Mouse (Mus musculus) heart, embryonic 11.5 days (tissue): ENCODE results near the gene BC005624. TPM values are rescaled to one million over a fixed set of nuclear protein-coding genes. Genes with fewer than 3 reads are reported as not detected.
A peak's percentile ranks its signal among the peaks of the same experiment; 100 is the strongest.

Experiments used
- ATAC-seq: fragments of 200-750 bp; cut with Nextera tagmentation; replicated peaks from 2 replicates; pipeline ENCODE4 v1.8.0; 2017; ENCODE audit warnings: moderate library complexity; ENCODE audit not compliant: insufficient number of reproducible peaks, low FRiP score, low TSS enrichment
- H3K27ac ChIP-seq: fragments of 300-500 bp; sonication (generic); 2 replicates; pipeline ENCODE4 v1.5.1; 2014; ENCODE audit warnings: mild to moderate bottlenecking, low read depth, low read length
- H3K27me3 ChIP-seq: fragments of 300-500 bp; sonication (generic); 2 replicates; pipeline ENCODE4 v1.6.1; 2014; ENCODE audit warnings: mild to moderate bottlenecking, low read length, mixed read lengths; ENCODE audit not compliant: control insufficient read depth, insufficient read depth
- H3K36me3 ChIP-seq: fragments of 300-500 bp; sonication (generic); 2 replicates; pipeline ENCODE4 v1.6.1; 2014; ENCODE audit warnings: mild to moderate bottlenecking, low read length, moderate library complexity, mixed read lengths; ENCODE audit not compliant: control insufficient read depth, insufficient read depth
- H3K4me1 ChIP-seq: fragments of 300-500 bp; sonication (generic); 2 replicates; pipeline ENCODE4 v1.6.1; 2014; ENCODE audit warnings: low read length; ENCODE audit not compliant: control insufficient read depth, insufficient read depth
- H3K4me2 ChIP-seq: fragments of 300-500 bp; sonication (generic); 2 replicates; pipeline ENCODE4 v1.6.1; 2014; ENCODE audit warnings: mild to moderate bottlenecking, moderate library complexity
- H3K4me3 ChIP-seq: fragments of 300-500 bp; sonication (generic); 2 replicates; pipeline ENCODE4 v1.5.1; 2014; ENCODE audit warnings: low read depth, low read length
- H3K9ac ChIP-seq: fragments of 300-500 bp; sonication (generic); 2 replicates; pipeline ENCODE4 v1.6.1; 2014; ENCODE audit warnings: mild to moderate bottlenecking, low read depth, low read length, moderate library complexity
- H3K9me3 ChIP-seq: fragments of 300-500 bp; sonication (generic); replicated peaks from 2 replicates; pipeline ENCODE4 v1.6.1; 2016; ENCODE audit warnings: low read length; ENCODE audit not compliant: control insufficient read depth
- WGBS: fragments of 180-500 bp; shearing (Covaris S2); extraction: QIAGEN DNeasy Blood & Tissue Kit; methylation state at CpG from one replicate; pipeline ENCODE4 v1.1.7; 2014; ENCODE audit not compliant: insufficient replicate concordance; 5-methylcytosine and 5-hydroxymethylcytosine counted together
- polyA plus RNA-seq: library from polyadenylated mRNA; unstranded; fragments of >200 nt; fragmentation: Nextera tagmentation; extraction: Ambion mirVana; gene quantifications from 2 replicates; pipeline ENCODE4 v1.2.1, GENCODE M21; 2014

BC005624 gene
- 31.4 and 33.0 TPM in 2 replicates for polyA plus RNA-seq

DNA sequence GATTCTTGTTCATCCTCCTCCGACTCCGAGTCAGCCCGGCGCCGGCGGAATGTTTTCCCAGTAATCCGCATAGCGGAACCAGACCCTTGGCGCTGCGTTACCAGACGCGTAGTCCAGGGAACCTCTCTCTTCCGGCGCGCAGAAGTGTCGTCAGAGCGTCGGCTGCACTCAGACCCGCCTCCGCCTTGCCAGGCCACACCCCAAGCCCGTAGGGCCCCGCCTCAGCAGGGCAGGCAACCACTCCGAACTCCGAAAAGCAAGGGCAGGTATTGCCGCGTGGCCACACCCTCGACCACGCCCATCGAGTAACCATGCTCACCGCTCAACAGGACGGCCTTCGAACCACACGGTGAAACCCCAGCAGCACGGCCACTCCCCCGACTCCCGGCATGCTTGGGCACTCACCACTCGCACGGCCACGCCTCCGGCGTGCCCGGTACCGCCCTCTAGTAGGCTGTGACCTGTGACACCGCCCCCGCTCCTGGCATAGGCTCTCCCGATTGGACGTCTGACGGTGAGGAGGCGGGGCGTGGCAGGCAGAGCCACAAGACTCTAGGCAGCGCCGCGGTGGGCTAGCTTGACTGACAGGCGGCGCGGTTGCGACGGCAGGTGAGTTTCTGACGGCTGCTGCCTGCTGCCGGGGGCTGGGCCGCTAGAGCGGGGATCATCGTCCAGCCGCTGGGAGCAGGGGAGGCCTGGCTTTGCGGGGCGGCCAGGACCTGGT is at the start of gene BC005624, which contains the start of gene Usp20:
TSS of gene BC005624 (minus strand) at position 412 of the 724 bp plus-strand sequence.
TSS of gene Usp20 (plus strand) at position 490 of the 724 bp plus-strand sequence.
- no peaks in the 10 kb centered on the region for H3K27me3 ChIP-seq
- H3K9me3 ChIP-seq, result no peaks in the 10 kb centered on the region
- peaks cover 18% of the 10 kb centered on the region; the same call in 1 of the 2 replicates for H3K36me3 ChIP-seq
- H3K4me2 ChIP-seq, result peak within 1 kb of the TSS; percentile 91
- under 1% methylated on average over 66 of the region's 66 CpGs for WGBS
- H3K27ac ChIP-seq, result peak within 1 kb of the TSS; percentile 17
- H3K9ac ChIP-seq, result peak within 1 kb of the TSS; percentile 74
- peaks cover 19% of the 10 kb centered on the region for H3K4me1 ChIP-seq
- ATAC-seq, result peak; percentile 96
- H3K4me3 ChIP-seq, result peak within 1 kb of the TSS; percentile 85

DNA sequence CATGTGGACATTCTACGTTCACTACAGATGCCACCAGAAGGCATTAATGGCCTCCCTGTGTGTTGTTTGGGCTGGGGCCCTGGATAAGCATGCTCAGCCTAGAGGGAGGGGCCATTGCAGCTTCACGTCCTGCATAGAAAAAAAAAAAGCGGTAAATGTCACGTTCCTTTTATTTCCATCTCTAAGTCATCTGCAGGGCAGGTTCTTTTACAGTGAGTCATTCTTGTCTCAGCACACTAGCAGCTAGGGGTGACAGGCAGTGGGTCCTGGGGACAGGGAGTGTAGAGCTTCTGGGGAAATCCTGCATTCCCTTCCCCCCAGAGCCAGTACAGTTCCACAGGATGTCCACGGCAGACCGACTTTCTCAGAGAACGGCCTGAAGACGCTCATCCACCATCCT is 44.6 kb upstream of the BC005624 start:
- no peaks in the 10 kb centered on the region for H3K27me3 ChIP-seq
- ATAC-seq, result no peak
- H3K27ac ChIP-seq, result peak overlapping the region; percentile 24
- H3K4me1 ChIP-seq, result peaks cover 11% of the 10 kb centered on the region; the same call in 1 of the 2 replicates
- H3K36me3 ChIP-seq, result peaks cover 8% of the 10 kb centered on the region
- no peaks in the 10 kb centered on the region for H3K9me3 ChIP-seq
- no peak overlapping the region for H3K4me3 ChIP-seq
- WGBS, result 54% methylated on average over 8 of the region's 8 CpGs
- no peak overlapping the region for H3K9ac ChIP-seq
- H3K4me2 ChIP-seq, result no peak overlapping the region

DNA sequence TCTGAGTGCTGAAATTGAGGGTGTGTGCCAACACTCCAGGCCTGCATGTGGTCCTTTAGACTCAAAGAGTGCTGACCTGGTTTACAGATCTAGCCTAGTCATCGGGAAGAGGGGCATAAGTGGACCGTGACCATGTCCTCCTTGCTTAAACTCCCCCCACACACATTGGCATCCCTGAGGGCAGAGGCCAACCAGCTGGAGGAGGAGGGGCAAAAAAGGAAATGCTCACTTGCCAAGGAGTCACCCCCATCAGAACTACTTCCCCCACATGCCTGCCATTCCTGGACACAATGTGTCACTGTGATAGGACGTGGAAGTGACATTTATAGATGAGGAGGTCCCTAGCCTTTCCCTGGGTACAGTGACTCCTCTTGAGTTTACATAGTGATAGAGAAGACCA is 43.5 kb upstream of the BC005624 start:
- Histone ChIP-seq H3K27me3 (no peaks in the 10 kb centered on the region), H3K4me3 (no peak overlapping the region), H3K36me3 (peaks cover 2% of the 10 kb centered on the region; the same call in 1 of the 2 replicates), H3K27ac (no peak overlapping the region; the same call in 1 of the 2 replicates), H3K4me1 (peaks cover 11% of the 10 kb centered on the region; the same call in 1 of the 2 replicates), H3K9me3 (no peaks in the 10 kb centered on the region), H3K4me2 (no peak overlapping the region), H3K9ac (no peak overlapping the region)
- ATAC-seq, result no peak
- WGBS, result 52% methylated on average over 3 of the region's 3 CpGs

DNA sequence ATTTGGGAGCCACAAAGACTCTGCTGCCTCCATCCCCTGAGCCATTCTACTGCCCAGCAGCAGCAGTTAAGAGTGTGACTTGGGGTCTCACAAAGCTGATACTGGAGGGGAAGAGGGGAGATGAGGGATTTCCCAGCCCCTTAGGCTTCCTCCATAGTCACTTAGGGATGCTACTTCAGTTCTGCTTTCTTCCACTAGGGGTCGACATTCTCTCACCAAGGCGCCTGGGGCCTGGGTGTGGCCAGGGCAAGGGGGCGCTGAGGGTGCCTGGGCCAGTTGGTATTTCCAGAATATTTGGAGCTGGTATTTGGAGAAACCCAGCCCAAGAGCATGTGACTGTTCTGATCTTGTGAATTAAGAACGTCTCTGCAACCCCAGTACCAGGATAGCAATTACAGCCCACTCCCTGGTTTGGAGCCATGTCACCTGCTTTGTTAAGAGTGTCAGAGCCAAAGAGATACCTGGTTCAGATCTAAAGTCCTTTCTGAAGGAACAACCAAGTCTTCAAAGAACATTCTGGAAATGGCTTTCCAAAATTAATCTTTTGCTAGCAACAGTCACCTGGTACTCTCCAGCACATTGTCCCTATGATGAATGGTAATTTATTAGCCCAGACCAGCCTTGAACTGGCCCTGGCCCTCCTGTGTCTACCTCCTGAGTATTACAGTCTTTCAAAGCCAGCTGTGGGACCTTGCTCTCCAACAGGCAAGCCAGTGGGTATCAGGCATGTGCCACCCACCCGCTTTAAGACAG is 42.8 kb upstream of the BC005624 start:
- 34% methylated on average over 5 of the region's 5 CpGs for WGBS
- Histone ChIP-seq H3K4me3 (no peak overlapping the region), H3K36me3 (peaks cover 1% of the 10 kb centered on the region; the same call in 1 of the 2 replicates), H3K9ac (no peak overlapping the region), H3K27ac (no peak overlapping the region), H3K27me3 (no peaks in the 10 kb centered on the region), H3K9me3 (no peaks in the 10 kb centered on the region), H3K4me1 (peaks cover 11% of the 10 kb centered on the region; the same call in 1 of the 2 replicates), H3K4me2 (no peak overlapping the region)
- no peak for ATAC-seq

DNA sequence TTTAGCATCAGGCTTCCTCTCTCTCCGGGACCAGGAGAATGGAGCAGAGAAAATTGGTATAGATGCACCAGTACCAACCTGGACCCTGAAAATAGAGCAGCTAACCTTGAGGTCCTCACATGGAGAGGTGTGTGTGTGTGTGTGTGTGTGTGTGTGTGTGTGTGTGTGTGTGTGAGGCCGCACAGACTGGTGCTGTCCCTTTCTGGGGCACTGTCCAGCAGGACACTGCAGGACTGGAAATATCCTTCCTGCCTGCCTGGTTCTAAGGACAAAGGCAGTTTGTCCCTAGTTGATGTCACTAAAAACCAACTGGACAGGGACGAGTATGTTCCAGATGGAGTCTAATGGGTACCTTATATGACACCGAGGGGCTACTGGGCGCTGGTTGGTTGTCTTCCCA is 41.9 kb upstream of the BC005624 start:
- 78% methylated on average over 5 of the region's 5 CpGs for WGBS
- H3K36me3 ChIP-seq, result peaks cover 6% of the 10 kb centered on the region; the same call in 1 of the 2 replicates
- H3K27ac ChIP-seq, result no peak overlapping the region
- H3K4me3 ChIP-seq, result no peak overlapping the region
- H3K9me3 ChIP-seq, result no peaks in the 10 kb centered on the region
- ATAC-seq, result no peak
- no peak overlapping the region for H3K9ac ChIP-seq
- no peak overlapping the region for H3K4me2 ChIP-seq
- no peaks in the 10 kb centered on the region for H3K27me3 ChIP-seq
- peaks cover 11% of the 10 kb centered on the region; the same call in 1 of the 2 replicates for H3K4me1 ChIP-seq

DNA sequence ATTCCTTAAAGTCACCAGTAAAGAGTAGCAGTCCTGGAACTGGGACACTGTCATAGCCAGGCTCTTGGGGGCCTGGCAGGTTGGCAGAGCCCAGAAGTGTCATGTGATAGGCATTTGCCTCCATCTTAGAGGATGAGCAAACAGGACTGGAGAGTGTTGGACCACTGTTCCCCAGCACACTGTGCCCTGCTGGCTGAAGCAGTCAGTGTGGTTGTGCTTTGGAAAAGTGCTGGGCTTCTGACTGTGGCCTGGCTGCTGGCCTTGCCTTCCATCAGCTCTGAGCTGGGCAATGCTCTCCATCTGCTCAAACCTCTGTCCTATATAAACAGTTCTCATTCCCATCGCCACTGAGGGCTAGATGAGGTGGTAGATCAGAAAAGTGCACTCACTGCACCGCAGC is 38.2 kb upstream of the BC005624 start:
- H3K4me3 ChIP-seq, result no peak overlapping the region

DNA sequence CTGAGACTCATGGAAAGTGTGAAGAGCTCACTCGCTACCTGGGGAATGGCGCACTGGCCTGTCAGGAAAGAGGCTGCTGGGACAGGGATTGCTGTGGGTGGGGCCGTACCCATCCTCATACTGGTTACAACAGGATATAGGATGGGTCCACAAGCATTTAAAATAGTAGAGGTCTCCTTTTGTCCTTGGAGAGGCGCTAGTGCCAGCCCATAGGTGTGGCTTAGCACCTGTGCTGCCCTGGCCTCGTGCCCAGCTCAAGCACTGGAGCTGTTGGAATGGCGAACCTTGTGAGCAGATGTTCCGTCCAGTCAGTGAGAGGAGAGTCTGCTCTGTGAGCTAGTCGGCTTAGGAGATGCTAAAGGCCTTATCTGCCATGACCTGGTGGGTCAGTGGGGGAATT is 37.0 kb upstream of the BC005624 start:
- no peaks in the 10 kb centered on the region for H3K9me3 ChIP-seq
- H3K9ac ChIP-seq, result no peak overlapping the region
- peaks cover 16% of the 10 kb centered on the region for H3K36me3 ChIP-seq
- WGBS, result 87% methylated on average over 8 of the region's 8 CpGs
- H3K4me1 ChIP-seq, result no peaks in the 10 kb centered on the region
- no peak overlapping the region for H3K4me2 ChIP-seq
- no peaks in the 10 kb centered on the region for H3K27me3 ChIP-seq
- ATAC-seq, result no peak
- no peak overlapping the region for H3K27ac ChIP-seq
- no peak overlapping the region for H3K4me3 ChIP-seq

More for the DNA sequence above, 38.2 kb upstream of the BC005624 start:
- H3K36me3 ChIP-seq, result peaks cover 16% of the 10 kb centered on the region
- H3K4me2 ChIP-seq, result no peak overlapping the region
- no peaks in the 10 kb centered on the region for H3K9me3 ChIP-seq
- H3K9ac ChIP-seq, result no peak overlapping the region
- no peak overlapping the region for H3K27ac ChIP-seq
- WGBS, result 92% methylated on average over 2 of the region's 2 CpGs
- H3K27me3 ChIP-seq, result no peaks in the 10 kb centered on the region
- no peaks in the 10 kb centered on the region for H3K4me1 ChIP-seq
- no peak for ATAC-seq

DNA sequence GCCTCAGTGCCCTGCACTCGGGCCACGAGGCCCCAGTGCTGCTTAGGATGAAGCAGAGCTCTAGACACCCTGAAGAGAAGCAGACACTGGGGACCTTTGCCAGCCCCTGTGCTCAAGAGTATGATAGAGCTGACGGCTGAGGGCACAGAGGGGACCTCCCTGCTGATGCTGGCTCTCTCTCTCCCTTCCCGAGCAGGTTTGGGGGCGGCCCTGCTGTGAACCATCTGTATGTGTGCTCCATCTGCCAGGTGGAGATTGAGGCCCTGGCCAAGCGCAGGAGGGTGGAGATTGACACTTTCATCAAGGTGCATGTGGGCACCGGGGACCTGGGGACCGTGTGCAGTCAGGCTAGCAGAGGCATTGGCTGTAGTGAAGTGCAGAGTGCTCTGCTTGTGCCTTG is 36.5 kb upstream of the BC005624 start:
- Histone ChIP-seq H3K9ac (no peak overlapping the region), H3K4me2 (no peak overlapping the region), H3K9me3 (no peaks in the 10 kb centered on the region), H3K27me3 (no peaks in the 10 kb centered on the region), H3K4me1 (no peaks in the 10 kb centered on the region), H3K36me3 (peaks cover 16% of the 10 kb centered on the region), H3K4me3 (no peak overlapping the region), H3K27ac (no peak overlapping the region)
- WGBS, result 82% methylated on average over 8 of the region's 8 CpGs
- no peak for ATAC-seq
